Mouse (Mus musculus) heart, adult 18-20 months (tissue): ENCODE measurements around the gene Hdac11. TPM values are rescaled to one million over a fixed set of nuclear protein-coding genes. Genes with fewer than 3 reads are reported as not detected.
A peak's percentile ranks its signal among the peaks of the same experiment; 100 is the strongest.

Source experiments
- DNase-seq, 2 experiments: peaks; one replicate each; pipeline ENCODE4 v3.0.0; 2021 to 2022; ENCODE audit warnings: mixed read lengths in 1 of 2
- total RNA-seq, 2 experiments: library from RNA; stranded (reverse); gene quantifications; 2 replicates each; pipeline ENCODE4 v1.2.3; 2021

Hdac11 gene
- total RNA-seq, 2 experiments from 2014 or later, result 20.9 to 21.3 TPM

- DNase-seq, result no peak
Measured at GRCm38 (mm10) chr6:91171396-91171895, 15.0 kb downstream of the Hdac11 start.

- DNase-seq, result no peak
Measured at GRCm38 (mm10) chr6:91172381-91172780, 15.9 kb downstream of the Hdac11 start.

- DNase-seq, result peak; percentile 77 to 86
Measured at GRCm38 (mm10) chr6:91173221-91173880, 16.9 kb downstream of the Hdac11 start.

GRCm38 (mm10) chr6:91174211-91174610 lies 17.7 kb downstream of the Hdac11 start:
- DNase-seq, result no peak

- peak; percentile 67 to 74 for DNase-seq
Measured at GRCm38 (mm10) chr6:91180767-91181171, 24.3 kb downstream of the Hdac11 start.

- peak; percentile 92 to 96 for DNase-seq
Measured at GRCm38 (mm10) chr6:91181320-91181719, 24.9 kb downstream of the Hdac11 start.

GRCm38 (mm10) chr6:91182075-91182490 lies 25.6 kb downstream of the Hdac11 start:
- DNase-seq, result peak in 1 of 2 experiments; percentile 51

- DNase-seq, result peak; percentile 35
Measured at GRCm38 (mm10) chr6:91183041-91183440, 26.6 kb downstream of the Hdac11 start.

GRCm38 (mm10) chr6:91183980-91184379 lies 27.5 kb downstream of the Hdac11 start:
- DNase-seq, result peak; percentile 66 to 80

GRCm38 (mm10) chr6:91184776-91185175 lies 28.3 kb downstream of the Hdac11 start:
- DNase-seq, result no peak

- peak; percentile 81 to 91 for DNase-seq
Measured at GRCm38 (mm10) chr6:91185502-91185901, 29.0 kb downstream of the Hdac11 start.

GRCm38 (mm10) chr6:91186161-91186931 lies 29.9 kb downstream of the Hdac11 start:
- DNase-seq, result peak in 1 of 2 experiments; percentile 18

- peak; percentile 39 to 56 for DNase-seq
Measured at GRCm38 (mm10) chr6:91186934-91187333, 30.5 kb downstream of the Hdac11 start.

- DNase-seq, result peak; percentile 54 to 78
Measured at GRCm38 (mm10) chr6:91187871-91188270, 31.4 kb downstream of the Hdac11 start.

- DNase-seq, result no peak
Measured at GRCm38 (mm10) chr6:91189971-91190370, 33.5 kb downstream of the Hdac11 start.

GRCm38 (mm10) chr6:91191465-91191864 lies 35.0 kb downstream of the Hdac11 start:
- DNase-seq, result no peak

GRCm38 (mm10) chr6:91192421-91192820 lies 36.0 kb downstream of the Hdac11 start:
- DNase-seq, result no peak

GRCm38 (mm10) chr6:91192851-91193545 lies 36.5 kb downstream of the Hdac11 start:
- no peak for DNase-seq

- no peak for DNase-seq
Measured at GRCm38 (mm10) chr6:91198456-91198855, 42.0 kb downstream of the Hdac11 start.

GRCm38 (mm10) chr6:91200429-91201188 lies 44.1 kb downstream of the Hdac11 start:
- DNase-seq, result no peak

- peak; percentile 71 to 84 for DNase-seq
Measured at GRCm38 (mm10) chr6:91201881-91202341, 45.4 kb downstream of the Hdac11 start.

- no peak for DNase-seq
Measured at GRCm38 (mm10) chr6:91202571-91202970, 46.1 kb downstream of the Hdac11 start.
